Mouse (Mus musculus) c-Kit-positive CD71-negative TER-119-negative erythroid progenitor cells, embryonic 14.5 days (primary cell): ENCODE data around the gene Tlr9.

Experiments used
- DNase-seq: peaks from one replicate; pipeline ENCODE4 v3.0.0-alpha.2; 2013; ENCODE audit warnings: low read depth

The Tlr9 gene

DNA sequence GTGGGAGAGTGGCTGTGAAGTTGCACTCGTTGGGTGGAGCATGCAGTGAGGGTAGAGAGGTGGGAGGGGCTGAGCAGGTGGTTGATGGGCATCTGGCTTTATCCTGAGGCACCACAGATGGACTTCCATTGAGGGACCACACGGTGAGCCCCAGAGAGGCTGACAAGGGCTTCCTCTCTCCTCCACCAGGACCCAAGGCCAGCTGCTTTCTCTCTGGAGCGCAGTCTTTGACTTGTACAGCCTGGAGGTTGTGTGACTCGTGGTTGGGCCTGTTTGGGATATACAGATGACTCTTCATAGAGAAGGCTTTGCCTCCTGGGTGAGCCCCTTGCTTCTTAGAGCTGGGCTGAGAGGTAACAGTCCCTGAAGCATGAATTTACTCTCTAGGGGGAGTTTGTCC, 46.0 kb downstream of the Tlr9 start:
- no peak for DNase-seq

DNA sequence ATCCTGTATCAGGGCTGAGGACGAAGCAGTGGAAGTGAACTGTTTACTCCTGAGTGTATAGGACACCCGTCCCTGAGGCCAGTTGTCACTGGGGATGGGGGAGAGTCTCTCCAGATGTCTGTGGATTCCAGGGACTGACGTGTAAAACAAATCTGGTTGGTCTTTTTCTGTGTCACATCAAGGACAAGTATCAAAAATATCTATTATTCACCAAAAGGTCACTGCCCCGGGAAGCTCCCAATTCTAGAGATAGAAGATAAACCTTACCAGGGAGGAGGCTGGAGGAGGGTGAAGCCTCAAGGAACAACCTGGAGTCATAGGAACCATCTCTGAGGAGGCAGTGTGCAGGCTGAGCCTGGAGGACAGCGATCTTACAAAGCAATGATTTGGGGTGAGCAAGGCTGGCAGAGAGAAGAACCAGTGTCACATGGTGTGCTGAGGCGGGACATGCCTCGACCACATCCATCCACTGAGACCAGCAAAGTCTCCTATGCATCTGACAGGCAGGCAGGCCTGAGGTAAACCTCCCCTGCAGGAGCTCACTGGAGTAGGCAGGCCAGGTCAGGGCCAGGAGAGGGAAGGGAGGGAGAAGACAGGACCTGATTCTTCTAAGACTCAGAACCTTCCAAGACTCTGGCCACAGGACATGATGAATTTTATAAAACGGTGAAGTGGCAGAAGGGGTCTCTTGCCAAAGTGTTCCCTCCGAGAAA, 46.8 kb downstream of the Tlr9 start:
- no peak for DNase-seq

DNA sequence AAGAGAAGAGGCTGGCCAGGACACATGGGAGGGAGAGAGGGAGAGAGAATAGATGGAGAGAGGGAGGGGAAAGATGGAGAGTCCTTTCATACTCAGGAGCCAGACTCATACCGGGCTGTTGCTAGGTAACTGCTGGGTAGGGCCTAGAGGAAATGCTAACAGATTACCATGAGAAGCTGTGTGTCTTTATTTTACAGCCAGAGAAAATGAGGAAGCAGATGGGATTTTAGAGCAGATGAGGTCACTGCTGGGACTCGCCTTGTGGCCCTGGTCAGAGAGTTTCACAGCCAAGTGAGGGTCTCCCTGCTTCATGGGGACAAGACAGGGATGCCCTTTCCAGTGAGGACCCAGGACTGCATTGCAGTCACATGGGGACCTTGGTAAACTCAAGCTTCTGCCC, 47.5 kb downstream of the Tlr9 start:
- DNase-seq = no peak

DNA sequence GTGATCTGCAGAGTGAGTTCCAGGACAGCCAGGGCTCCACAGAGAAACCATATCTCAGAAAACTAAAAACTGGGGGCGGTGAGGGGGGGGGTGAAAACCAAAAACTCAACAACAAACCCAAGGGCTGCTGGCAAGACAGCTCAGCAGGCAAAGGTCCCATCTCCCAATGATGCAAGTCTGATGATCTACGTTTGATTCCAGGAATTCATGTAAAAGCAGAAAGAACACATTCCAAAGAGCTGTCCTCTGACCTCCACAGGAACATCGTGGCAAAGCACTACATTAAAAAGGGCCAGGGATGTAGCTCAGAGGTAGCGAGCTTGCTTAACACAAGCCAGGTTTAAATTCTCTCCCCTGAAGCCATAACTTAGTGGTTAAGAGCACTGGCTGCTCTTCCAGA, 48.3 kb downstream of the Tlr9 start:
- no peak for DNase-seq

DNA sequence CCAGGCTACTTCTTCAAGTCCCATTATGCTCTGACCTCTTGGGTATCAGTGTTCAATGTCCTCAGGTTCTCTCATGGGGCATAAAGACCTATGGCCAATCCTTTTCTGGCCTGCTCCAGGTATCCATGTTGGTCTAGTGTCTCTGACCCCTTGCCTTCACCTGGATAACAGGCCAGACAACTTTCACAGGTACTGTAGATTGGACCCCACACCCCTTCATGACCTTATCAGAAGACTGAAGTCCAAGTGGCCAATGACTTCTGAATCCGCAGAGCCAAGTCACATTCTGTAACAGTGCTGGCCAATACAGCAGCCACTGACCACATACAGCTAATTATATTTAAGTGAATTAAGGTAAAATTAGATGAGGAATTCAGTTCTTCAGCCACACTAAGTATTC, 49.9 kb downstream of the Tlr9 start:
- no peak for DNase-seq

DNA sequence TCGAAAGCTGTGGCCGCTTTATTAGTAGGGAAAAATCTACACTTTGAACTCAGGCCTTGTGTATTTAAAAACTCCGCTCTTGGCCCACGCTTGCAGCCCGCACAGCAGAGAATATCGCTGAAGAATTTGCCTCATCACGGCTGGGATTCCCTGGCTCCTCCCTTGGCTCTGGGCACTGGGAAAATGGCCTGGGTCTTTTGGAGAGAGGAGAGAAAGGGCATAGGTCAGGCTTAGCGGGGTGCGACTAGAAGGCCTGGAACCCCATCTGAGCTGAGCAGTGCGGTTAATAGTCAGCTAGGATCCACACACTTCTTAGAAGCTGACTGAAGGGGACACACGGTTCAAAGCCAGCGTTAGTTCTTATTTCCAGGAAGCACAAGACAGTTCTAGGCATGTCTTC, 50.9 kb downstream of the Tlr9 start:
- DNase-seq = no peak

DNA sequence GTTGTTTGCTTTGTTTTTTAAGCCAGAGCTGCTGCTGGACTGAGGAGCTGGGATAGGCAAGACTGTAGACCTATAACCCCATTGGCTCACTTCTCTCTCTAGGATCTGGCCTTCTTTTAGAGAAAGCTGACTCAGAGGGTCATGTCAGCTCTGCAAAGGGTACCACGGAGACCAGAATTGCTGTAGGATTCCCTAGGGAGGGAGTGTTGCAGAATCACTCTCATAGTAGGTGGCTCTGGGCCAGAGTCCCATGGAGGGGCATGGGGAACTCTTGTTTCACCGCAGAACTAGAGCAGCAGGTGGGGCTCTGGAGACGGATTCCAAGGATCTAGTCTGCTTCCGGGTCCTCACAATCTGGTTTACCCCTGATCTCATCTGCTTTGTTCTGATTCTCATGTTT, 51.4 kb downstream of the Tlr9 start:
- DNase-seq = no peak

DNA sequence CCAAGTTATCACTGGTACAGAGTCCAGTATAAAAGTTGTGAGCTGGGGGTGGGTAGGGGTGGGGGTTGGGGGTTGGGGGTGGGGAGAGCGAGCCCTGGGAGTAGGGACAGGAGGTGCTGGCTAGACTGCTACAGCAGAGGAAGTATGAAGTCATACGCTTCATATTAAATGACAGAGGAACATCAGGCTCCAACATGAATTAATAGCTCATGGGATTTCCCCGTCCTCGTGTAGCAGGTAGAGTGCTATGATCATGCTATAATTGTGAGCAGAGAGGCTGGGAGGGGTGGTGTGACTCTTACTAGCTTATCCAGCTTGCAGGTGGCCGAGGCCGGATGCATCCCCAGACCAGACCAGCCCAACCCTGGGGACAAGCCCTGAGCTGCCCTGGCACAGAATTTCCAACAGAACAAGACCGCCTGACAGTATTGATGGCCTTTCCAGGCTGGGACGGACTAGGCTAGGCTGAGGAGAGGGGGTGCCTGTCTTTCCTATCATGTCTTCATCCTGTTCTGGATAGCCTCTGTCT, 52.3 kb downstream of the Tlr9 start:
- DNase-seq = no peak

DNA sequence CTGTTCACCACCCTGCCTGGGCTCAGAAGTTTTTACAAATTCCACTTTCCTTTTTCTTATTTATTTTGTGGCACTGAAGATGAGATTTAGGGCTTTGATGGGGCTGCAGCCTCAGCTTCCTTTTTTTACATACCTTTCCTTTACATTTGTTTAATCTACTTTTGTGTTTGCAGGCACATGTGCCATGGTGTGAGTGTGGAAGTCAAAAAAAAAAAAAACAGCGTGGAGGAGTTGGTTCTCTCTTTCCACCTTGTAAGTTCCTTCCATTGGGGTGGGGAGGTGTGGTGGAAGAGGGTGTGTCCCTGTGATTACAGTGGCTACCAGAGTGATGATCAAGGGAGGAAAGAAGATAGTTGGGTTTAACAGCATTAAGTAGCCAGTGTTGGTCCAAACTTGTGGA, 53.4 kb downstream of the Tlr9 start:
- no peak for DNase-seq
